Mouse (Mus musculus) hindbrain, postnatal 0 days (tissue): Measurements from ENCODE around the gene Grk2. TPM values are rescaled to one million over a fixed set of nuclear protein-coding genes. Genes with fewer than 3 reads are reported as not detected.

Experiments
- ATAC-seq: fragments of 200-750 bp; cut with Nextera tagmentation; 2 replicates; pipeline ENCODE4 v1.8.0; 2017; ENCODE audit warnings: mild to moderate bottlenecking, moderate TSS enrichment, moderate library complexity
- DNase-seq: peaks from one replicate; pipeline ENCODE4 v3.0.0-alpha.2; 2015; ENCODE audit warnings: low spot score
- H3K27ac ChIP-seq: fragments of 300-500 bp; sonication (generic); 2 replicates; pipeline ENCODE4 v1.5.1; 2014; ENCODE audit warnings: mild to moderate bottlenecking
- H3K27me3 ChIP-seq: fragments of 300-500 bp; sonication (generic); 2 replicates; pipeline ENCODE4 v1.6.1; 2014; ENCODE audit warnings: low read length, mixed read lengths; ENCODE audit not compliant: insufficient read depth
- H3K36me3 ChIP-seq: fragments of 300-500 bp; sonication (generic); 2 replicates; pipeline ENCODE4 v1.6.1; 2014; ENCODE audit warnings: low read length, mixed read lengths; ENCODE audit not compliant: insufficient read depth
- H3K4me1 ChIP-seq: fragments of 300-500 bp; sonication (generic); 2 replicates; pipeline ENCODE4 v1.6.1; 2014; ENCODE audit warnings: antibody characterized with exemption, low read length, mixed read lengths; ENCODE audit not compliant: insufficient read depth
- H3K4me2 ChIP-seq: fragments of 300-500 bp; sonication (generic); 2 replicates; pipeline ENCODE4 v1.6.1; 2014; ENCODE audit warnings: low read depth, mild to moderate bottlenecking, low read length, moderate library complexity, mixed read lengths
- H3K4me3 ChIP-seq: fragments of 300-500 bp; sonication (generic); 2 replicates; pipeline ENCODE4 v1.5.1; 2014; ENCODE audit warnings: low read length
- H3K9ac ChIP-seq: fragments of 300-500 bp; sonication (generic); replicated peaks from 2 replicates; pipeline ENCODE4 v1.6.1; 2014; ENCODE audit warnings: mild to moderate bottlenecking, low read length, moderate library complexity, mixed read lengths
- H3K9me3 ChIP-seq: fragments of 300-500 bp; sonication (generic); 2 replicates; pipeline ENCODE4 v1.6.1; 2016; ENCODE audit warnings: low read length, mixed read lengths
- CTCF ChIP-seq: IDR thresholded peaks from 2 replicates; pipeline ENCODE4 v1.5.1; 2016; ENCODE audit warnings: antibody characterized with exemption, control low read depth, low read depth
- WGBS: fragments of 180-500 bp; shearing (Covaris S2); extraction: QIAGEN DNeasy Blood & Tissue Kit; methylation state at CpG from one replicate; pipeline ENCODE4 v1.1.7; 2014; 5-methylcytosine and 5-hydroxymethylcytosine counted together
- polyA plus RNA-seq: library from polyadenylated mRNA; unstranded; fragments of >200 nt; fragmentation: Nextera tagmentation; extraction: Ambion mirVana; gene quantifications from 2 replicates; pipeline ENCODE4 v1.2.1, GENCODE M21; 2015
- total RNA-seq: library from RNA; depleted of rRNA; stranded (reverse); fragments of >200 nt; gene quantifications from 2 replicates; pipeline ENCODE4 v1.2.3, GENCODE M21; 2014

The Grk2 gene
- total and polyA plus RNA-seq, 2 experiments from 2014 or later: 25.8 to 142 TPM

DNA sequence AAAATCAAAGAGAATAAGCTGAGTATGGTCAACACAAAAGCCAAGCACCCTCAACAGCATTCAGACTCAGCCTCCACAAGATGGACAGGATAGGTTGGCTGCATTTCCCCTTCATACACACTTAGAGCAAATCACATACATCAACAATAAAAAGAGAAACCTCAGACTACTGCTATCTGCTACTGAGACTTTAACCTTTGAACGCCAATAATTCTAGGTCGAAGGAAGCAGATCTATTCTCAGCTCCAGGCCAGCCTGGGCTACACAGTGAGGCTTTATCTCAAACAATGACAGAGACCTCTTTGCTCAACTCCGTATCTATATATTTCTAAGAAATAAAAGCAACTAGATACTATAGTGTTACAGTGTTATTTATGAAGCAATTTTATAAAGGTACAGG, 25.3 kb upstream of the Grk2 start:
- DNase-seq: no peak
- WGBS: 86% methylated on average over 3 of the region's 3 CpGs
- no peak overlapping the region for H3K4me3 ChIP-seq
- H3K9me3 ChIP-seq: no peaks in the 10 kb centered on the region
- ATAC-seq: no peak
- no peaks in the 10 kb centered on the region for H3K27me3 ChIP-seq
- H3K4me1 ChIP-seq: peaks cover 9% of the 10 kb centered on the region; the same call in 1 of the 2 replicates
- H3K36me3 ChIP-seq: peaks cover 22% of the 10 kb centered on the region
- no peak for TF ChIP-seq CTCF
- H3K4me2 ChIP-seq: no peak overlapping the region
- H3K27ac ChIP-seq: no peak overlapping the region
- no peak overlapping the region for H3K9ac ChIP-seq

DNA sequence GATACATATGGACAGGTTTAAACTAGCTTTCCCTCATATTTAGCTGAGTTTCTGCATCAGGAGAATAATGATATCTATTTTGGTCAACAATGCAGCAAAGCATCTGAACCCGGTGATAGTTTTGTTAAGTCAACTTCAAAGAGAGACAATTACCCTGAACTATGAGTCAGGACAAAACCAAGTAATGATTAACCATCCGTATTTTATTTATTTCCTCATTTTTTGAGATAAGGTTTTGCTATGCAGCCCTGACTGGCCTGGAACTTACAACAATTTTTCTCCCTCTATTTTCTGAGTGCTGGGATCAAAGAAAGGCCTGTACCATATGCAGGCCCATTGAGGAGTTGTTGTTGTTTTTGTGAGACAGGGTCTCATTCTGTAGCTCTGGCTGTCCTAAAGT, 24.6 kb upstream of the Grk2 start:
- no peak for TF ChIP-seq CTCF
- DNase-seq: no peak
- no peak overlapping the region for H3K27ac ChIP-seq
- no peak overlapping the region for H3K9ac ChIP-seq
- ATAC-seq: no peak
- H3K4me2 ChIP-seq: no peak overlapping the region
- H3K4me3 ChIP-seq: no peak overlapping the region
- H3K36me3 ChIP-seq: peaks cover 27% of the 10 kb centered on the region
- H3K4me1 ChIP-seq: peaks cover 9% of the 10 kb centered on the region; the same call in 1 of the 2 replicates
- H3K9me3 ChIP-seq: no peaks in the 10 kb centered on the region
- no peaks in the 10 kb centered on the region for H3K27me3 ChIP-seq
- 86% methylated on average over 2 of the region's 2 CpGs for WGBS

DNA sequence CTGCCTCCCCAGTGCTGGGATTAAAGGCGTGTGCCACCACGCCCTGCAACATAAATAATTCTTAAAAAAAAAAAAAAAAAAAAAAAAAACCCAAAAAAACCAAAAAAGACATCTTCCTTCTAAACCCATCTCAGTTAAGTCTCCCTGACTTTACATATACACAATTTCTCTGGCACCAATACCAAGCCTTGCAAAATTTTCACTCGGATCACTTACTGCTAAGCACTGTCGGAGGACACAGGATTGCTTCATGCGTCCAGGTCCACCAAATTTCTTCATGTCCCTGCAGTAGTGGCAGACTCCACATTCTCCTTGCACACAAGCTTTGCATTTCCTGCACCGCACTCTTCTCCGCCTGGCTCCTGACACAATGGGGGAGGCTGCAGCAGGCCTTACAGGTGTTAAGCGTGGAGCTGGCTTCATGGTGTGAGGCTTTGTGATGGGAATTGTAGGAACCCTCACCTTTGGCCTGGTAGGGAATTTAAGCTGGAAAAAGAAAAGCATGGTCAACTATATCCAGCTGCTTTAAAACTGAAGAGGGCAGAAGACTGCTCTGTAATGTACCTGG, 22.8 kb upstream of the Grk2 start:
- Histone ChIP-seq H3K9me3 (no peaks in the 10 kb centered on the region), H3K4me2 (no peak overlapping the region), H3K9ac (no peak overlapping the region), H3K4me3 (no peak overlapping the region), H3K36me3 (peaks cover 36% of the 10 kb centered on the region), H3K27ac (no peak overlapping the region), H3K27me3 (no peaks in the 10 kb centered on the region), H3K4me1 (peaks cover 9% of the 10 kb centered on the region; the same call in 1 of the 2 replicates)
- ATAC-seq: no peak
- no peak for DNase-seq
- 98% methylated on average over 8 of the region's 8 CpGs for WGBS
- no peak for TF ChIP-seq CTCF

DNA sequence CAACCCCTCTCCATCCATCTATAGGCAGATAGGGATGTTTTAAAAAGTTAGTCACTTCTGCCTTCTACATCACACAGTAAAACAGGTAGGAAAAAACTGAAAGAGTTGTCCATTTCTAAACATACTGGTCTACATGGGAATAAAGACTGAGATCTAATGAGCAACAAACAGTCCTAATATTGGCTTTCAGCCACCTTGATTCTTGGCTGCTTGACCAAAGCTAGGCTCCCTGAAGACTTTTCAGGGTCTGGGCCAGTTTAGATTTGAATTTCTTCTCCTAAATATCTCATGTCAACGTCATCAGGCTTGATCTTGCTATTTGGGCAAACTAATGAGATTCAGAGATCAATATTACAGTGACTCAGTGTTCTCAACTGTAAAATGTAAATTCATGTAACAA, 20.9 kb upstream of the Grk2 start:
- H3K9ac ChIP-seq: no peak overlapping the region
- WGBS: 57% methylated on average over 1 of the region's 1 CpGs
- DNase-seq (no peak), ATAC-seq (no peak)
- no peak overlapping the region for H3K4me3 ChIP-seq
- no peaks in the 10 kb centered on the region for H3K9me3 ChIP-seq
- peaks cover 2% of the 10 kb centered on the region; the same call in 1 of the 2 replicates for H3K4me1 ChIP-seq
- H3K27ac ChIP-seq: no peak overlapping the region
- H3K4me2 ChIP-seq: no peak overlapping the region
- H3K36me3 ChIP-seq: peaks cover 49% of the 10 kb centered on the region
- no peaks in the 10 kb centered on the region for H3K27me3 ChIP-seq
- no peak for TF ChIP-seq CTCF

DNA sequence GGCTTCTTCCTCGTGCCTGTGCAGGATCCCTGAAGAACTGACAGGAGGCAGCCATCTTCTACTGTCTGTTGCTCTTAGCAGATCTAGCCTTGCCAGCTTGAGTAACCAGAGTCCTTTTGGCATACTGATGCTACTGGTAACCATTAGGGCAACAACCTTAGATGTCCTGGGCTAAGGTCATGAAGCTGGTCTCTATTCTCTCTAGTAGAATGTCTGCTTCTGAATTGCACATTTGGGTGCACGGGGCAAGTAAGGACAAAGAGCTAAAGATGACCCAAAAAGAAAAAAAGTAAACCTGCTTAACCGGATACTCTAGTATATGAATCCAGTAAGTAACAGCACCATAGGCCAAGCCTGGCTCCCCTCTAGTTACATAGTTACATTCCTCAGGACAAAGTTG, 20.1 kb upstream of the Grk2 start:
- TF ChIP-seq CTCF: no peak
- H3K9me3 ChIP-seq: no peaks in the 10 kb centered on the region
- no peak overlapping the region for H3K9ac ChIP-seq
- no peak overlapping the region for H3K27ac ChIP-seq
- ATAC-seq (no peak), DNase-seq (no peak)
- no peak overlapping the region for H3K4me3 ChIP-seq
- no peaks in the 10 kb centered on the region for H3K27me3 ChIP-seq
- peaks cover 54% of the 10 kb centered on the region for H3K36me3 ChIP-seq
- 94% methylated on average over 3 of the region's 3 CpGs for WGBS
- H3K4me1 ChIP-seq: no peaks in the 10 kb centered on the region
- H3K4me2 ChIP-seq: no peak overlapping the region

DNA sequence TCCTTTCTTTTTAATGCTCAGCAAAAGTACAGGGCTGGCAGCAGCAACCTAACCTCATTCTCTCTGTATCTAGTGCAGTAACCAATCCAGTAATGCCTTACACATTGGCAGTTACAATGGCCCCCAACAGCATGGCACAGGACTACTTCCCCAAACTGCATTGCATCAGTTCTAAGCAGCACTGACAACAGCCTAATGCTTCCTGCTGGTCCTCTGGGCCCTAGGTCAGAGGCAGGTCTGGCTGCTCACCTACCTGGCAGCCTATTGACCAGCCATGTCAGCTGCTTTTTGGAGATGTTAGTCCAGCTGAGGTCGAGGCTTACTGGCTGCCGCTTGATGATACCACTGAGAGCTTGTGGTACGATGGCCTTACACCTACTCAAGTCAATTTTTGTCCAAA, 16.1 kb upstream of the Grk2 start:
- Histone ChIP-seq H3K27ac (no peak overlapping the region), H3K4me3 (no peak overlapping the region), H3K9ac (no peak overlapping the region), H3K36me3 (peaks cover 76% of the 10 kb centered on the region), H3K27me3 (no peaks in the 10 kb centered on the region), H3K4me1 (no peaks in the 10 kb centered on the region), H3K4me2 (no peak overlapping the region), H3K9me3 (no peaks in the 10 kb centered on the region)
- TF ChIP-seq CTCF: no peak
- DNase-seq (no peak), ATAC-seq (no peak)
- 92% methylated on average over 3 of the region's 3 CpGs for WGBS

DNA sequence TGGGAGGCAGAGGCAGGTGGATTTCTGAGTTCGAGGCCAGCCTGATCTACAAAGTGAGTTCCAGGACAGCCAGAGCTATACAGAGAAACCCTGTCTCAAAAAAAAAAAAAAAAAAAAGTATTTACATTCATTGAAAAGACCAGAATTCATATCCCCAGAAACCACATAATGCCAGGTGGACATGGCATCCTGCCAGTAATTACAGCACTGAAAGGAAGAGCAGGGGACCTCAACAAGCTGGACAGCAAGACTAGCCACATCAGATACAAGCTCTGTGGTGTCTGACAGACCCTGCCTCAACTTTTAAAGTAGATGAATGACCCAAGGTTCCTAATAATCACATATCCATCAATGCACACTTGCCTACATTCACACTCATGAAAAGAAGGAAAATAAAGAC, 15.6 kb upstream of the Grk2 start:
- H3K9me3 ChIP-seq: no peaks in the 10 kb centered on the region
- WGBS: 92% methylated on average over 1 of the region's 1 CpGs
- no peak for ATAC-seq

More for the DNA sequence above, 15.6 kb upstream of the Grk2 start:
- no peak for DNase-seq
- H3K4me3 ChIP-seq: no peak overlapping the region
- H3K9ac ChIP-seq: no peak overlapping the region
- no peak overlapping the region for H3K27ac ChIP-seq
- TF ChIP-seq CTCF: no peak
- no peak overlapping the region for H3K4me2 ChIP-seq
- no peaks in the 10 kb centered on the region for H3K4me1 ChIP-seq
- no peaks in the 10 kb centered on the region for H3K27me3 ChIP-seq
- peaks cover 72% of the 10 kb centered on the region for H3K36me3 ChIP-seq
